Mouse (Mus musculus) MEL (cell line): ENCODE data around the gene Osbpl10.

Experiments
- CTCF ChIP-seq, 3 experiments: IDR thresholded peaks in 2 of 3; conservative IDR thresholded peaks in 1 of 3; 2 replicates each; pipeline ENCODE4 v1.5.1; 2011 to 2012; ENCODE audit warnings: low read length in 3 of 3, low read depth in 2 of 3, mild to moderate bottlenecking in 2 of 3, improper control_type of control experiment in 1 of 3, inconsistent platforms in 1 of 3, mixed read lengths in 1 of 3, moderate library complexity in 1 of 3; ENCODE audit not compliant: control insufficient read depth in 1 of 3, insufficient read depth in 1 of 3, poor library complexity in 1 of 3, severe bottlenecking in 1 of 3
- EP300 ChIP-seq, 2 experiments: IDR thresholded peaks; 2 replicates each; pipeline ENCODE4 v1.6.1; 2011; ENCODE audit warnings: improper control_type of control experiment in 2 of 2, low read length in 2 of 2, low read depth in 1 of 2, mild to moderate bottlenecking in 1 of 2
- GABPA ChIP-seq: IDR thresholded peaks from 2 replicates; pipeline ENCODE4 v1.6.1; 2012; ENCODE audit warnings: low read depth, mild to moderate bottlenecking, inconsistent platforms, low read length, improper control_type of control experiment, moderate library complexity
- KAT2A ChIP-seq: conservative IDR thresholded peaks from 2 replicates; pipeline ENCODE4 v1.6.1; 2012; ENCODE audit warnings: low read depth, low read length, improper control_type of control experiment, inconsistent platforms
- MEF2A ChIP-seq: IDR thresholded peaks from 2 replicates; pipeline ENCODE4 v1.6.1; 2014; ENCODE audit warnings: low read depth, mild to moderate bottlenecking, inconsistent platforms, low read length, improper control_type of control experiment; ENCODE audit not compliant: poor library complexity, insufficient replicate concordance, severe bottlenecking; ENCODE audit errors: extremely low read depth
- POLR2A ChIP-seq, 2 experiments: IDR thresholded peaks; 2 replicates each; pipeline ENCODE4 v1.6.1; 2011 to 2012; ENCODE audit warnings: low read length in 2 of 2, mild to moderate bottlenecking in 2 of 2, control low read depth in 1 of 2, improper control_type of control experiment in 1 of 2, low read depth in 1 of 2, moderate library complexity in 1 of 2; ENCODE audit not compliant: control insufficient read depth in 1 of 2, insufficient read depth in 1 of 2, poor library complexity in 1 of 2
- POLR2AphosphoS5 ChIP-seq: IDR thresholded peaks from 2 replicates; pipeline ENCODE4 v1.6.1; 2012; ENCODE audit warnings: low read depth, borderline replicate concordance, mild to moderate bottlenecking, inconsistent platforms, low read length, moderate library complexity, mixed read lengths
- SMC3 ChIP-seq: IDR thresholded peaks from 2 replicates; pipeline ENCODE4 v1.6.1; 2011; ENCODE audit warnings: low read depth, low read length, improper control_type of control experiment
- TAL1 ChIP-seq: IDR thresholded peaks from 2 replicates; pipeline ENCODE4 v1.6.1; 2012; ENCODE audit warnings: mild to moderate bottlenecking, inconsistent platforms, low read length, moderate library complexity, mixed read lengths
- TBP ChIP-seq: IDR thresholded peaks from 2 replicates; pipeline ENCODE4 v1.8.0; 2011; ENCODE audit warnings: low read depth, low read length, improper control_type of control experiment
- TCF12 ChIP-seq: IDR thresholded peaks from 2 replicates; pipeline ENCODE4 v1.6.1; 2014; ENCODE audit warnings: low read depth, mild to moderate bottlenecking, inconsistent platforms, low read length, improper control_type of control experiment, moderate library complexity
- UBTF ChIP-seq: IDR thresholded peaks from 2 replicates; pipeline ENCODE4 v1.6.1; 2012; ENCODE audit warnings: low read depth, mild to moderate bottlenecking, inconsistent platforms, low read length, improper control_type of control experiment, moderate library complexity, borderline replicate concordance; ENCODE audit not compliant: insufficient read depth
- ZKSCAN1 ChIP-seq: IDR thresholded peaks from 2 replicates; pipeline ENCODE4 v1.6.1; 2012; ENCODE audit warnings: low read depth, mild to moderate bottlenecking, inconsistent platforms, low read length, improper control_type of control experiment, moderate library complexity

DNA sequence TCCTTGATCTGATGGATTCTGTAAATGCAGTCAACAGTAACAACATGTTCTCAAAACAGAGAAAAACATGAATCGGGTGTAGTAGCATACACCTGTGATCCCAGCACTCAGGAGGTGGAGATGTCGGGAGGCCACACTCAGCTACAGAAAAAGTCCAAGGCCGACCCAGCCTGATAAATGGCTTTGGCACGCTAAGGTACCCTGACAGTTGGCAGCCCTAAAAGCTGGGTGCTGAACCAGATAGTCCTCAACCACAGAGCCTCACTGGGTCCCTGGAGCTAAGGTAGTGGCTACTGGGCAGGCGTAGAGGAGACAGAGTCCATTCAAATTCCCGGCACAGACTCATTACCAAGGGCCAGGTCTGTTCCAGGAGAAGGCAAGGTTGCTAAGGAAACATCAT, 222.9 kb downstream of the Osbpl10 start:
- no peak for TF ChIP-seq TBP
- TF ChIP-seq UBTF, result no peak
- TF ChIP-seq MEF2A, result no peak
- TF ChIP-seq CTCF (IDR thresholded peaks at IDR 0.05 in 2 of 3, conservative IDR thresholded peaks at IDR 0.05 in 1 of 3; ENCODE audit: control insufficient read depth in 1 of 3, insufficient read depth in 1 of 3, low read depth in 2 of 3, low read length in 3 of 3, poor library complexity in 1 of 3, severe bottlenecking in 1 of 3), result no peak
- TF ChIP-seq TCF12, result no peak
- TF ChIP-seq GABPA, result no peak
- TF ChIP-seq ZKSCAN1, result no peak
- no peak for TF ChIP-seq TAL1
- no peak for TF ChIP-seq POLR2A (IDR thresholded peaks at IDR 0.05; ENCODE audit: control insufficient read depth in 1 of 2, insufficient read depth in 1 of 2, low read depth in 1 of 2, low read length in 2 of 2, poor library complexity in 1 of 2)
- TF ChIP-seq POLR2AphosphoS5, result no peak
- no peak for TF ChIP-seq SMC3
- no peak for TF ChIP-seq KAT2A
- no peak for TF ChIP-seq EP300 (IDR thresholded peaks at IDR 0.05; ENCODE audit: low read depth in 1 of 2, low read length in 2 of 2)
